Mouse (Mus musculus) myocyte (in vitro differentiated cells): ENCODE measurements at regions not wholly inside any gene's neighbourhood (a gene's known extent, or its start where the extent isn't known, plus 50 kb on each side); places are given as distances from the start of the nearest gene placed in this dataset.

ENCODE experiments used
- E2F4 ChIP-seq: IDR thresholded peaks from one replicate; pipeline ENCODE4 v1.6.1; 2011; ENCODE audit warnings: mild to moderate bottlenecking, control low read depth, moderate library complexity; ENCODE audit not compliant: insufficient read depth
- POLR2A ChIP-seq: IDR thresholded peaks from one replicate; pipeline ENCODE4 v1.6.1; 2011; ENCODE audit warnings: low read depth, mild to moderate bottlenecking, control low read depth, moderate library complexity; ENCODE audit not compliant: insufficient read length
- TCF12 ChIP-seq: IDR thresholded peaks from one replicate; pipeline ENCODE4 v1.6.1; 2011; ENCODE audit warnings: mild to moderate bottlenecking, control low read depth; ENCODE audit not compliant: poor library complexity, insufficient read depth, severe bottlenecking
- USF1 ChIP-seq: IDR thresholded peaks from one replicate; pipeline ENCODE4 v1.6.1; 2011; ENCODE audit warnings: low read depth, mild to moderate bottlenecking, control low read depth, moderate library complexity

GRCm38 (mm10) chr8:126852184-126852583, 93.5 kb downstream of the Tomm20 start:
- TF ChIP-seq POLR2A, result no peak
- TF ChIP-seq USF1, result no peak
- TF ChIP-seq E2F4, result no peak
- TF ChIP-seq TCF12, result peak; percentile 47
